Mouse (Mus musculus) heart, postnatal 36 days (tissue): ENCODE data around the gene Il17rc. TPM values are rescaled to one million over a fixed set of nuclear protein-coding genes. Genes with fewer than 3 reads are reported as not detected.

Source experiments
- DNase-seq, 2 experiments: peaks; one replicate each; pipeline ENCODE4 v3.0.0; 2021 to 2022
- intact Hi-C: fragments of 180-260 bp; cut with DNase I; formaldehyde crosslinking; loops from one replicate; pipeline ENCODE4 v1.15.1; 2025
- total RNA-seq, 2 experiments: library from RNA; stranded (reverse); gene quantifications; 2 replicates each; pipeline ENCODE4 v1.2.3; 2021

Gene Il17rc
- total RNA-seq, 2 experiments from 2014 or later: 6.4 to 6.7 TPM

- intact Hi-C loops: no loop called here
- no peak for DNase-seq
Observed at GRCm38 (mm10) chr6:113447639-113448038, 23.6 kb upstream of the Il17rc start.

DNA sequence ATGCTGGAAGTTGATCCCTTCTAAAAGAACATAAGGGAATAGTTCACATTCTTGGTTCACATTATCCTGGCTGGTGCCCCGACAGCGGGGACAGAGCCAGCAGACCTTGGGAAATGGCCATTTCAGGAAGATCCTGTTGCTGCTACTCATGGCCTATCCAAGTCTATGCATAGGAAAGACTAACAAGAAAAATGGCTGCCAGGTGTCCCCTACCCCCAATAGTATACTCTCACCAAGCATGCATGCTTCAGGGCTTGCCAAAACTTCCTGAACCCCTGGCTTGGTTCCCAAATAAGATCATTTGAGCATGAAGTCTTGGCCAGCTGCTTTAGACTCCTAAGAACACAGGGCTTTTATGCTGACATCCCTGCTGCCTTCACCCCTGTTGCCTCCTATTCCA, 19.4 kb upstream of the Il17rc start:
- no peak for DNase-seq
- intact Hi-C loops: no loop called here

DNA sequence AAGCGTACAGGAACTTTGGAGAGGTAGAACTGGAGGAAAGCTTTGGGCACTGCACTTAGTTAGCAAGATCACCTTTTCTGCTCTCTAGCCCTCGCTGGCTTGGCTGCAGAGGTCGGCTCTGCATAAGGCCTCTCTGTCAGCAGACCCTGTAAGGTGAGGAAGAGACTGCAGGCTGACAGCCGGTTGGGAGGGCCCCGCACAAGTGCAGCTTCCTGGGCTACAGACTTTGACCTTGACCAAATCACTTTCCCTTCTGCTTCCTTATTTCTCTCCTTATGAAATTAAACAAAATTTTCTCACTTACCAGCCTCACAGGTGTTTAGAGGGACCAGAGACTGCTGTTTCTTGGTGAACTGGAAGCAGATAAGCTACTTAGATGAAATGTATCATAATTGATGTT, 16.2 kb upstream of the Il17rc start:
- intact Hi-C loops: no loop called here
- DNase-seq: no peak

DNA sequence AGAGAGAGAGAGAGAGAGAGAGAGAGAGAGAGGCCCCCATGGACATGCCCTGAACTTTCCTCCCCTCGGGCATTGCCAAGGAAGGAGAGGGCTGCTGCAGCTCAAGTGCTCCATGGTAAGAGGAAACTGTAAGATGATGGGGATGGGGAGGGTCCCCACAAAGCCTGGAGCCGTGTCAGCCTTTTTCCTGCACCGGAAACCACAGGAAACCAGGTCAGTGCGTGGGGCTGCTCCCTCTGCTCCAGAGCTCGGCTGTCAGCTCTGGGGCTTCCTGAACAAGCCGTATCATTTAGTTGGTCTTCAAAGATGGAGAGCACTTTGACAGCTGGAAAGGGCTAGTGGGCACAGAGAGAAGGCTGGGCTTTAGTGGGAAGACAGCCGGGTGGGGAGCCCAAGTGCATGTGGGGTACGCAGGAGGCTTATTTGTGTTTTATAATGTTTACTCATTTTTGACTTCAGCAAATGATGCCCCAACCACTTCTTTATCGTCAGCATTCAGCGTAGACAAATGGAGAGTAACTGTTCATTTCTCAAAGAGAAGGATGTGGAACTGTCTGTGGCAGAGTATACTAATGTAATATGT, 13.2 kb upstream of the Il17rc start, which contains the start of gene Il17re:
Gene Il17re, plus strand, starts transcription at position 533 of the 583 bp plus-strand sequence.
- intact Hi-C loops: no loop called here
- no peak for DNase-seq

GRCm38 (mm10) chr6:113458635-113459034, 12.6 kb upstream of the Il17rc start:
- intact Hi-C loops: no loop called here
- no peak for DNase-seq

GRCm38 (mm10) chr6:113464040-113464439, 7.2 kb upstream of the Il17rc start:
- intact Hi-C loops: no loop called here
- DNase-seq: no peak

- intact Hi-C loops: loop anchor here (5.0 kb wide), 2 partner anchors 88 to 133 kb away; partner anchors contain the start of genes Arpc4 and Tada3
- no peak for DNase-seq
Observed at GRCm38 (mm10) chr6:113465602-113466001, 5.6 kb upstream of the Il17rc start.

GRCm38 (mm10) chr6:113468512-113468911, 2.7 kb upstream of the Il17rc start:
- intact Hi-C loops: loop anchor here (5.0 kb wide), 2 partner anchors 91 to 136 kb away; partner anchors contain the start of genes Arpc4 and Tada3
- DNase-seq: no peak

DNA sequence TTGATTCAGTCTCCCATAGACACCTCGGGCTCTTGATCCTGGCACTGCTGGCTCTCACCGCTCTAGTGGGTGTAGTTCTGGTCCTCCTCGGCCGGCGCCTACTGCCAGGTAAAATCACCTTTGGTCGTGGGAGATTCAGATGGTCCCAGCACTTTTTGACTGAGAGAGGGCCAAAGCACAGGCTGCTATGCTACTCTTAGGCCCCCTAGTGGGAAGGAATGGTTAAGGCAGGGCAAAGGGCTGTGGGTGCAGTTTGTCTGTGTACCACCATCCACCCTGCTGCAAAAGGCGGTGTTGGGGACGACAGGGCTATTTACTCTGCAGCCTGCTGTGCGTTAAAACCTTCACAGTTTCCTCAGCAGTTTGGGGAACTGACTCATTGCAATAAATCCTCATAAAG, 2.2 kb upstream of the Il17rc start:
- intact Hi-C loops: loop anchor here (1.0 to 5.0 kb wide), 3 partner anchors 28 to 137 kb away; partner anchors contain the start of genes Arpc4 and Tada3
- peak; percentile 67 to 73 for DNase-seq

GRCm38 (mm10) chr6:113469432-113469831, 1.8 kb upstream of the Il17rc start:
- DNase-seq: peak; percentile 82 to 83
- intact Hi-C loops: loop anchor here (1.0 to 5.0 kb wide), 3 partner anchors 28 to 137 kb away; partner anchors contain the start of genes Arpc4 and Tada3

DNA sequence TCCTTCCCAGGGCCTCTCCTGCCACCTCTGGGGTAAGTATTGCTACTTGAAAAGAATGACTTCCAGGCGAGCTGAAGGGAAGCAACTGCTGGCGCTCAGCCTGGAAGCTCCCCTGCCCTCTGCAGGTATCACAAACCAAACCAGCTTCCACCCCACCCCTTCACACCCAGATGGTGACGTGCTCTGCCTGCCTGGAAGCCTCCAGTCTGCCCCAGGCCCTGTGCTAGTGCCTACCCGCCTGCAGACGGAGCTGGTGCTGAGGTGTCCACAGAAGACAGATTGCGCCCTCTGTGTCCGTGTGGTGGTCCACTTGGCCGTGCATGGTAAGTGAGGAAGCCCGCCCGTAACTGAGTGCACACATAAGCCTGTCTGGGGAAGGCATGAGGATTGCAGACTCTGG, 834 bp downstream of the Il17rc start:
- intact Hi-C loops: no loop called here
- DNase-seq: no peak

DNA sequence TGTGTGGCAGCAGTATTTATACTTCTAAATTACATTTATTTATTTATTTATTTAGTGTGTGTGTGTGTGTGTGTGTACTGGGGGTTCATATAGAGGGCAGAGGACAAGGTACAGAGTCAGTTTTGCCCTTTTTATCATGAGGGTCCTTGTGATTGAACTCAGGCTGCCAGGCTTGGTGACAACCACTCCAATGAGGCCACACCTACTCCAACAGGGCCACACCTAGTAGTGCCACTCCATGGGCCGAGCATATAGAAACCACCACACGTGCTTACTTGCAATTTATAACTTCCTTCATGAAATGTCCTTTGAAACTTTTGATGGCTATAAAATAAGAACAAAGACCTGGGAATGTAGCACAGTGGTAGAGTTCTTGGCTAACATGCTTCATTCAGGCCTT, 2.0 kb downstream of the Il17rc start:
- no peak for DNase-seq
- intact Hi-C loops: no loop called here

DNA sequence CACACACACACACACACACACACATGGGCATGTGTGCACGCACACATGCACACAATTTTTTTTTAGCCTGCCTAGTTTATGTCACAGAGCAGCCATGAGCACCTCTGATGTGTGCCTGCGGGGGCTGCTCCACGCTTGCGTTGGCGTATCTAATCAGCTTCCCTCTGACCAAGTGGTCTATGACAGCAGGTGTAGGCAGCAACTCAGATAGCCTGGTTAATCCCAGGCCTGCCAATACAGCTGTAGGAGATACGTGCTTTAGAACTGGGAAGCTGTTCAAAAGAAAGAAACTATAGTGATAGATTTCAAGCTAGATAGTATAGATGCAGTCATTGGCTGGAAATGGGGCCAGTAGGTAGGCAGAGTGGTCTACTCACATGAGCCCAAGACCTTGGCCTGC, 2.5 kb downstream of the Il17rc start:
- intact Hi-C loops: no loop called here
- DNase-seq: no peak

DNA sequence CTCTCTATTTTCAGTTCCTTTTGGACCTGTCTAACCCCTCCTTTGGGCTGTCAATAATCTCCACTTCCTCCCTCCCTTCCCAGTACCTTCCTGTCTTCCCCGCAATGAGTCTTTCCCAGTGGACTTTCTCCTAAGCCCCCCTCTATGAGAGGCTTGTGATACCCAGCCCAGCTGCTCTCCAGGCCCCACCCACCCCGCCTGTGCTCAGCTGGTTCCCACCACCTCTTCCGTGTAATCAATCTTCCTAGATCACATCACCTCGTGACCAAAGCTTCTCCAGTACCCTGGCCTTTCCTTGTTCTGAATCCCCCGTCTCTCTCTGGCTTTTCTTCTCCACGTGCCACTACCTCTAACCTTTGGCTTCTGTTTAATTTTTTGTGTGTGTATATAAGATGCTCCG, 6.1 kb downstream of the Il17rc start:
- intact Hi-C loops: no loop called here
- DNase-seq: no peak

- intact Hi-C loops: no loop called here
- DNase-seq: no peak
Observed at GRCm38 (mm10) chr6:113478906-113479305, 7.7 kb downstream of the Il17rc start.

DNA sequence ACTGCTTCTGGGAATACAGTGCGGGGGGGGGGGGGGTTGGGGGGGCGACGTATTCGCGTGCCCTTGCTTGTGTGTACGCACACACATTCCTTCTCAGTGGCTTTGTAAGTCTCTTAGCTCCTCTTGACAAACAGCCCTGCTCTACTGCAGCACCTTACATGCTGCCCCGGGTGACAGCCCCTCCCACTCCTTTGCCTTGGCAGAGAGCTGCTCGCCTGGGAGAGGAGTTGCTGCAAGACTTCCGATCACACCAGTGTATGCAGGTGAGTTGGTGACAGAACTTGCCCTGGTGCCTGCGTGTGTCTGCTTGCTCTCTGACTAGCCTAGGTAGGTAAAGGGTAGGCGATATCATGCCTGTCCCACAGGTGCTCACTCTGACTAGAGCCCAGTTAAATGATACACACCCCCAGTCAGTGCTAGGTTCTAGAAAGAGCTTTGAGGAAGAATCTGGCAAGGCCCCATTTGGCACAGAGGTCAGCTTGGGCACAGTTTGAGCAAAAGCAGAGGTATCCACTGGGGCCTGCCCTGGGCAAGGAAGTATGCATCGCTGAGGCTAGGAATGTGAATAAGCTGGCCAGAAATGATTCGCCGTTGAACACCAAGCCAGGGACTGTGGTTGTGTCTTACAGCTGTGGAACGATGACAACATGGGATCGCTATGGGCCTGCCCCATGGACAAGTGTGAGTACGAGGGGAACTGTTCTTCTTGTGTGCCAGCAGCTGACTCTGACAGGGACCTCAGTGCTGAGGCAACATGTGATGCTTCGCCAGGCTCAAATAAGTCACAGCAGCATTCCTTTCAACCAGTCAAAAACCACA, 9.5 kb downstream of the Il17rc start:
- intact Hi-C loops: loop anchor here (5.0 kb wide), 2 partner anchors 142 to 153 kb away; partner anchors contain the start of genes Ogg1 and Vhl
- DNase-seq: no peak

GRCm38 (mm10) chr6:113482477-113483099, 11.4 kb downstream of the Il17rc start:
- intact Hi-C loops: loop anchor here (5.0 kb wide), 2 partner anchors 140 to 155 kb away; partner anchors contain the start of genes Ogg1 and Vhl
- DNase-seq: peak; percentile 37 to 58

GRCm38 (mm10) chr6:113483100-113483615, 11.9 kb downstream of the Il17rc start, which contains the start of gene Creld1:
Gene Creld1 (plus strand): TSS chr6:113483297.
- intact Hi-C loops: loop anchor here (5.0 kb wide), 2 partner anchors 139 to 156 kb away; partner anchors contain the start of genes Ogg1 and Vhl
- DNase-seq: peak; percentile 89

GRCm38 (mm10) chr6:113483729-113484128, 12.5 kb downstream of the Il17rc start:
- peak in 1 of 2 experiments; percentile 26 for DNase-seq
- intact Hi-C loops: loop anchor here (5.0 kb wide), 2 partner anchors 139 to 156 kb away; partner anchors contain the start of genes Ogg1 and Vhl

DNA sequence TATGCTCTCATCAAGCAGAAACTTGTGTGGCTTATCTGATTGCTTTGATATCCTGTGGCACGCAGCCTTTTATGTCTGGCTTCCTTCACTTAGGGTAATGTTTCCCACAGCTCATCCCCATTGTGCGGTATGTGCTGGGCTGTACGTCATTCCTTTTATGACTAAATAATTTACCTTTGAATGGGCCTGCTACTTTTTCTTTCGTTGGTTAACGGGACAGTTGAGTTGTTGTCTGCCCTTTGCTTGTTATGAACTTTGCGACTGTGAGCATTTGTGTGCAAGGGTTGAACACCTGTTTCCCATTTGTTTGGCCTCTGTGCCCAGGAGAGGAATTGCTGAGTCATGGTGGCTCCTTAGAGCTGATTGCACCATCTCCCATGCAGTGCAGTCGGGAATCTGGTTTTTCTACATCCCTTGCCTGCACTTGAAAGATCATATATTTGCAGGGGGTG, 15.9 kb downstream of the Il17rc start:
- DNase-seq: no peak
- intact Hi-C loops: no loop called here
